Comparison of ENCODE assay signal across 7 mouse cellular contexts in genomic region chr19:41270151-41270727, GRCm38 (mm10). TPM values are rescaled to one million over a fixed set of nuclear protein-coding genes. Genes with fewer than 3 reads are reported as not detected.
DNase-seq lines count a peak whose midpoint lies in the region; ATAC-seq and TF ChIP-seq lines count a peak whose summit lies in the region.

No protein-coding gene starts in this region.

- H3K4me1 ChIP-seq in midbrain, postnatal 0 days (ENCODE audit: insufficient read depth, low read length): no peaks in the 10 kb centered on the region
- peaks cover 3% of the 10 kb centered on the region; the same call in 1 of the 2 replicates for H3K4me1 ChIP-seq in midbrain, embryonic 11.5 days (ENCODE audit: control insufficient read depth, insufficient read depth, low read length)
- 0 out of 2 replicates have a peak, but pooled peaks cover 3% of the 10 kb centered on the region for H3K4me1 ChIP-seq in embryonic facial prominence, embryonic 14.5 days (ENCODE audit: control insufficient read depth, insufficient read depth, low read length)

- H3K9me3 ChIP-seq in midbrain, postnatal 0 days (ENCODE audit: low read length): no peaks in the 10 kb centered on the region
- H3K9me3 ChIP-seq in midbrain, embryonic 11.5 days (ENCODE audit: control insufficient read depth, low read length): no peaks in the 10 kb centered on the region
- H3K9me3 ChIP-seq in embryonic facial prominence, embryonic 14.5 days (ENCODE audit: control insufficient read depth, low read length): no peaks in the 10 kb centered on the region

- ATAC-seq in midbrain, postnatal 0 days (ENCODE audit: low FRiP score): no peak
- ATAC-seq in midbrain, embryonic 11.5 days (ENCODE audit: low FRiP score): no peak
- peak; percentile 30; the same call in 1 of the 2 replicates for ATAC-seq in embryonic facial prominence, embryonic 14.5 days (ENCODE audit: low read depth)

- no peak overlapping the region for H3K4me2 ChIP-seq in midbrain, postnatal 0 days (ENCODE audit: low read depth, low read length, poor library complexity, severe bottlenecking)
- H3K4me2 ChIP-seq in midbrain, embryonic 11.5 days: no peak overlapping the region
- H3K4me2 ChIP-seq in embryonic facial prominence, embryonic 14.5 days (ENCODE audit: low read depth, low read length): no peak overlapping the region

- peak; percentile 55 for DNase-seq in midbrain, postnatal 0 days (ENCODE audit: low spot score)
- no peak for DNase-seq in midbrain, embryonic 11.5 days (ENCODE audit: low spot score, missing footprints)
- DNase-seq in embryonic facial prominence, embryonic 14.5 days (ENCODE audit: low spot score): peak; percentile 65
- DNase-seq in layer of hippocampus, adult 8-10 months (ENCODE audit: low spot score in 2 of 2): peak; percentile 13 to 16
- DNase-seq in right cerebral cortex, postnatal 25 days: peak; percentile 68
- DNase-seq in thymus, postnatal 10 days (ENCODE audit: low spot score in 2 of 2): no peak
- no peak for DNase-seq in natural killer cell, adult 2 months (ENCODE audit: low spot score in 2 of 2)

- 55% methylated on average over 9 of the region's 9 CpGs for WGBS in midbrain, postnatal 0 days
- 64% methylated on average over 9 of the region's 9 CpGs for WGBS in midbrain, embryonic 11.5 days
- WGBS in embryonic facial prominence, embryonic 14.5 days: 58% methylated on average over 9 of the region's 9 CpGs

- no peaks in the 10 kb centered on the region for H3K36me3 ChIP-seq in midbrain, postnatal 0 days (ENCODE audit: insufficient read depth, low read length)
- no peaks in the 10 kb centered on the region for H3K36me3 ChIP-seq in midbrain, embryonic 11.5 days (ENCODE audit: control insufficient read depth, insufficient read depth, low read length)
- no peaks in the 10 kb centered on the region for H3K36me3 ChIP-seq in embryonic facial prominence, embryonic 14.5 days (ENCODE audit: control insufficient read depth, insufficient read depth, low read length)

- no peak overlapping the region for H3K27ac ChIP-seq in midbrain, postnatal 0 days (ENCODE audit: low read depth, low read length)
- no peak overlapping the region for H3K27ac ChIP-seq in midbrain, embryonic 11.5 days (ENCODE audit: low read depth, low read length)
- H3K27ac ChIP-seq in embryonic facial prominence, embryonic 14.5 days (replicated peaks; ENCODE audit: low read depth, low read length): no peak overlapping the region

- H3K27me3 ChIP-seq in midbrain, postnatal 0 days (ENCODE audit: insufficient read depth, low read length): no peaks in the 10 kb centered on the region
- no peaks in the 10 kb centered on the region for H3K27me3 ChIP-seq in midbrain, embryonic 11.5 days (ENCODE audit: control insufficient read depth, insufficient read depth, low read length)
- H3K27me3 ChIP-seq in embryonic facial prominence, embryonic 14.5 days (replicated peaks; ENCODE audit: control insufficient read depth, insufficient read depth, low read length): no peaks in the 10 kb centered on the region

- H3K4me3 ChIP-seq in midbrain, postnatal 0 days (ENCODE audit: low read depth, low read length): no peak overlapping the region
- no peak overlapping the region for H3K4me3 ChIP-seq in midbrain, embryonic 11.5 days (ENCODE audit: low read depth, low read length)
- H3K4me3 ChIP-seq in embryonic facial prominence, embryonic 14.5 days (ENCODE audit: low read depth, low read length): no peak overlapping the region

- TF ChIP-seq CTCF in midbrain, postnatal 0 days (IDR thresholded peaks at IDR 0.05): no peak

- no peak overlapping the region for H3K9ac ChIP-seq in midbrain, postnatal 0 days (replicated peaks; ENCODE audit: low read length, poor library complexity, severe bottlenecking)
- H3K9ac ChIP-seq in midbrain, embryonic 11.5 days (ENCODE audit: low read length): no peak overlapping the region
- H3K9ac ChIP-seq in embryonic facial prominence, embryonic 14.5 days (ENCODE audit: low read depth, low read length): no peak overlapping the region

RNA-seq across cellular contexts. Expression of gene Tm9sf3, which starts 6.4 kb away (rescaled TPM):
- total RNA-seq in midbrain, postnatal 0 days (2014; rRNA removed): 128 and 148 TPM in 2 replicates
- polyA plus RNA-seq in midbrain, postnatal 0 days (2015; fragmentation: Nextera tagmentation; extraction: Ambion mirVana): 57.8 and 63.2 TPM in 2 replicates
- 137 and 149 TPM in 2 replicates for polyA plus RNA-seq in midbrain, embryonic 11.5 days (2014; fragmentation: Nextera tagmentation; extraction: Ambion mirVana)
- polyA plus RNA-seq in embryonic facial prominence, embryonic 14.5 days (2014; fragmentation: Nextera tagmentation; extraction: Ambion mirVana): 172 and 180 TPM in 2 replicates
- total RNA-seq in layer of hippocampus, adult 8-10 months (2022): 100 to 1,000 TPM; 111 to 123 (median 122) TPM

Comparison
In these comparisons a context has a peak if more than half of its experiments do, and no peak if none do; other contexts are left out.
1. DNase-seq: peak in midbrain, postnatal 0 days (single experiment), embryonic facial prominence, embryonic 14.5 days (single experiment), layer of hippocampus, adult 8-10 months (2 of 2) and right cerebral cortex, postnatal 25 days (single experiment); none in midbrain, embryonic 11.5 days (single experiment), thymus, postnatal 10 days (0 of 2) and natural killer cell, adult 2 months (0 of 2).